Mouse (Mus musculus) heart, adult 2 months (tissue): ENCODE data around the gene A2ml1.
"Not testable (repeated sequence)": the region's sequence is repeated elsewhere in the genome, so short reads cannot be mapped to it uniquely, and the experiment has no call there.

Experiments
- CTCF ChIP-seq: fragments of 200-600 bp; IDR thresholded peaks from 2 replicates; pipeline ENCODE4 v1.8.1; 2022; ENCODE audit warnings: antibody characterized with exemption, mild to moderate bottlenecking, moderate library complexity
- EP300 ChIP-seq: fragments of 200-500 bp; IDR thresholded peaks from 2 replicates; pipeline ENCODE4 v1.6.1; 2011; ENCODE audit warnings: low read depth, low read length, control low read depth; ENCODE audit not compliant: insufficient read depth
- POLR2A ChIP-seq: fragments of 200-500 bp; IDR thresholded peaks from 2 replicates; pipeline ENCODE4 v1.6.1; 2011; ENCODE audit warnings: mild to moderate bottlenecking, low read depth, low read length, control low read depth; ENCODE audit not compliant: insufficient read depth

DNA sequence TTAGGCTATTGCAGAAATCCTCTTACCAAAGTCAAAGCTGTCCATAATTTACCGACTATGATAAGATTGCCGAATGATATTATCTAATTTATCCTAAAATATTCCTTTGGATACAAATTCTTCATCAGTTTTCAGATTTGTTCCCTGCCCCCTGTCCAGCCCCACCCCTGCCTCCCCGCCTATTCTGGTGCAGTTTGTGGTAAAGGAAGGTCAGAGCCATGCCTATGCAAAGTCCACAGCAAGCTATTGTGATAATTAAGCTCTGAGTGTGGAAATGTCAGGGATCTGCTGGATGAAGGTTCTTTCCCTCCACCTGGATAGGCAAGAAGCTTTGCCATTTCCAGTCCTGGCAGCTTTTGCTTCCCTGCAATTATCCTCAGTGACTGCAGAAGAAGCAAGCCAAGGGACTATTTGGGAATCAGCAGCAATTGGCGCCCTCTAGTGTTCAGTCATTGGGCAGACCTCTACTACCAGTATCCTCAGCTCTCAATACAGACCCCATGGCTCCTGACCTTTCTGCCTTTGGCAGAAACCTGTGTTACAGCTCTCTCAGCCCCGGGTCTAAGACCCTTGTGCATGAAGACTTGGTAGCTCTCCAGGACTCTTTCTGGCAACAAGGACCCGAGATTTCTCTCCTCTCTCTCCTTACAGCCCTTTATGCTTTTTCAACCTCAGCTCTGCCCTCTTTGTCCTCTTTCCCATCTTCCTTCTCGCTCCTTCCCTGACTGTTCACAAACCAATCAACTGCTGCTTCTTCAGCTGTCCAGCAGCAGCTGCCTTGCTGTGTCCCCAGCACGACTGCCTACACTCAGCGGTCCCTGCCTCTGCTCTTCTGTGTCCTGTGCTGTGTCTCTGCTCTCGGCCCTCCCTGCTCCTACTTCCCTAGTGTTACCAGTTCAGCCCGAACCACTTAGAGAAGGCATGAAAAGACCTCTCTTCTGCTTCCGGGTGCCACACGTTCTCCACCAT lies 48.6 kb upstream of the A2ml1 start:
- TF ChIP-seq CTCF = peak; percentile 76
- not testable (repeated sequence) for TF ChIP-seq EP300, POLR2A
